Mouse (Mus musculus): Measurements from ENCODE around the gene Dync2li1. TPM values are rescaled to one million over a fixed set of nuclear protein-coding genes. Genes with fewer than 3 reads are reported as not detected.
A peak's percentile ranks its signal among the peaks of the same experiment; 100 is the strongest.

Gene Dync2li1
- polyA plus RNA-seq, 1 experiment from 2014 or later = 29.6 TPM

- WGBS = 91% methylated on average over 7 of the region's 7 CpGs
- Histone ChIP-seq H3K27ac (ENCODE audit: low read depth) (no peak overlapping the region), H3K9ac (ENCODE audit: low read length) (no peak overlapping the region), H3K27me3 (replicated peaks; ENCODE audit: control insufficient read depth, insufficient read depth, low read length) (no peaks in the 10 kb centered on the region), H3K36me3 (ENCODE audit: control insufficient read depth, insufficient read depth, low read length) (peaks cover 44% of the 10 kb centered on the region), H3K4me3 (ENCODE audit: low read depth, low read length) (no peak overlapping the region), H3K4me1 (replicated peaks; ENCODE audit: control insufficient read depth, insufficient read depth, low read length) (no peaks in the 10 kb centered on the region), H3K4me2 (ENCODE audit: low read length) (no peak overlapping the region), H3K9me3 (ENCODE audit: control insufficient read depth, low read length) (no peaks in the 10 kb centered on the region)
- DNase-seq (ENCODE audit: low spot score) (peak; percentile 36), ATAC-seq (replicated peaks; ENCODE audit: low FRiP score, low TSS enrichment, low read depth) (no peak)
These were observed 36.2 kb upstream of the Dync2li1 start for GRCm38 (mm10) chr17:84590065-84590464.

GRCm38 (mm10) chr17:84591431-84592150 is 34.7 kb upstream of the Dync2li1 start:
- Histone ChIP-seq H3K27ac (ENCODE audit: low read depth) (no peak overlapping the region), H3K4me3 (ENCODE audit: low read depth, low read length) (no peak overlapping the region), H3K27me3 (replicated peaks; ENCODE audit: control insufficient read depth, insufficient read depth, low read length) (no peaks in the 10 kb centered on the region), H3K36me3 (ENCODE audit: control insufficient read depth, insufficient read depth, low read length) (peaks cover 44% of the 10 kb centered on the region), H3K4me1 (replicated peaks; ENCODE audit: control insufficient read depth, insufficient read depth, low read length) (peaks cover 4% of the 10 kb centered on the region; the same call in 1 of the 2 replicates), H3K9ac (ENCODE audit: low read length) (no peak overlapping the region), H3K9me3 (ENCODE audit: control insufficient read depth, low read length) (no peaks in the 10 kb centered on the region), H3K4me2 (ENCODE audit: low read length) (no peak overlapping the region)
- ATAC-seq (replicated peaks; ENCODE audit: low FRiP score, low TSS enrichment, low read depth) = no peak
- no peak for DNase-seq (ENCODE audit: low spot score)
- WGBS = 91% methylated on average over 16 of the region's 16 CpGs

GRCm38 (mm10) chr17:84596015-84596441 is 30.3 kb upstream of the Dync2li1 start:
- ATAC-seq (replicated peaks; ENCODE audit: low FRiP score, low TSS enrichment, low read depth) = no peak

GRCm38 (mm10) chr17:84596501-84596900 is 29.8 kb upstream of the Dync2li1 start:
- DNase-seq (ENCODE audit: low spot score) = no peak
- no peak overlapping the region for H3K4me3 ChIP-seq (ENCODE audit: low read depth, low read length)
- no peak overlapping the region for H3K4me2 ChIP-seq (ENCODE audit: low read length)
- H3K4me1 ChIP-seq (replicated peaks; ENCODE audit: control insufficient read depth, insufficient read depth, low read length) = peaks cover 4% of the 10 kb centered on the region; the same call in 1 of the 2 replicates
- no peak overlapping the region for H3K27ac ChIP-seq (ENCODE audit: low read depth)
- no peak overlapping the region for H3K9ac ChIP-seq (ENCODE audit: low read length)
- H3K27me3 ChIP-seq (replicated peaks; ENCODE audit: control insufficient read depth, insufficient read depth, low read length) = no peaks in the 10 kb centered on the region
- H3K36me3 ChIP-seq (ENCODE audit: control insufficient read depth, insufficient read depth, low read length) = peaks cover 40% of the 10 kb centered on the region
- H3K9me3 ChIP-seq (ENCODE audit: control insufficient read depth, low read length) = no peaks in the 10 kb centered on the region
- 62% methylated on average over 7 of the region's 7 CpGs for WGBS
- no peak for ATAC-seq (replicated peaks; ENCODE audit: low FRiP score, low TSS enrichment, low read depth)

More at GRCm38 (mm10) chr17:84596015-84596441, 30.3 kb upstream of the Dync2li1 start:
- DNase-seq (ENCODE audit: low spot score) = no peak
- Histone ChIP-seq H3K9me3 (ENCODE audit: control insufficient read depth, low read length) (no peaks in the 10 kb centered on the region), H3K4me2 (ENCODE audit: low read length) (no peak overlapping the region), H3K9ac (ENCODE audit: low read length) (no peak overlapping the region), H3K36me3 (ENCODE audit: control insufficient read depth, insufficient read depth, low read length) (peaks cover 42% of the 10 kb centered on the region), H3K27me3 (replicated peaks; ENCODE audit: control insufficient read depth, insufficient read depth, low read length) (no peaks in the 10 kb centered on the region), H3K4me1 (replicated peaks; ENCODE audit: control insufficient read depth, insufficient read depth, low read length) (peaks cover 4% of the 10 kb centered on the region; the same call in 1 of the 2 replicates), H3K4me3 (ENCODE audit: low read depth, low read length) (no peak overlapping the region), H3K27ac (ENCODE audit: low read depth) (no peak overlapping the region)
- WGBS = 37% methylated on average over 10 of the region's 10 CpGs

GRCm38 (mm10) chr17:84597859-84598258 is 28.4 kb upstream of the Dync2li1 start:
- H3K9me3 ChIP-seq (ENCODE audit: control insufficient read depth, low read length) = no peaks in the 10 kb centered on the region
- WGBS = 87% methylated on average over 12 of the region's 12 CpGs
- no peak overlapping the region for H3K4me2 ChIP-seq (ENCODE audit: low read length)
- H3K4me3 ChIP-seq (ENCODE audit: low read depth, low read length) = no peak overlapping the region
- DNase-seq (ENCODE audit: low spot score) = peak; percentile 16
- H3K36me3 ChIP-seq (ENCODE audit: control insufficient read depth, insufficient read depth, low read length) = peaks cover 41% of the 10 kb centered on the region
- H3K27ac ChIP-seq (ENCODE audit: low read depth) = no peak overlapping the region
- ATAC-seq (replicated peaks; ENCODE audit: low FRiP score, low TSS enrichment, low read depth) = no peak
- H3K4me1 ChIP-seq (replicated peaks; ENCODE audit: control insufficient read depth, insufficient read depth, low read length) = peaks cover 4% of the 10 kb centered on the region; the same call in 1 of the 2 replicates
- no peaks in the 10 kb centered on the region for H3K27me3 ChIP-seq (replicated peaks; ENCODE audit: control insufficient read depth, insufficient read depth, low read length)
- H3K9ac ChIP-seq (ENCODE audit: low read length) = no peak overlapping the region

GRCm38 (mm10) chr17:84598928-84599327 is 27.4 kb upstream of the Dync2li1 start:
- DNase-seq (ENCODE audit: low spot score) (no peak), ATAC-seq (replicated peaks; ENCODE audit: low FRiP score, low TSS enrichment, low read depth) (no peak)
- Histone ChIP-seq H3K27me3 (replicated peaks; ENCODE audit: control insufficient read depth, insufficient read depth, low read length) (no peaks in the 10 kb centered on the region), H3K27ac (ENCODE audit: low read depth) (no peak overlapping the region), H3K4me1 (replicated peaks; ENCODE audit: control insufficient read depth, insufficient read depth, low read length) (peaks cover 4% of the 10 kb centered on the region; the same call in 1 of the 2 replicates), H3K4me2 (ENCODE audit: low read length) (no peak overlapping the region), H3K36me3 (ENCODE audit: control insufficient read depth, insufficient read depth, low read length) (peaks cover 41% of the 10 kb centered on the region), H3K9me3 (ENCODE audit: control insufficient read depth, low read length) (no peaks in the 10 kb centered on the region), H3K9ac (ENCODE audit: low read length) (no peak overlapping the region), H3K4me3 (ENCODE audit: low read depth, low read length) (no peak overlapping the region)
- 94% methylated on average over 7 of the region's 7 CpGs for WGBS

- no peak overlapping the region for H3K4me3 ChIP-seq (ENCODE audit: low read depth, low read length)
- 71% methylated on average over 9 of the region's 9 CpGs for WGBS
- no peak overlapping the region for H3K4me2 ChIP-seq (ENCODE audit: low read length)
- no peak overlapping the region for H3K9ac ChIP-seq (ENCODE audit: low read length)
- peaks cover 43% of the 10 kb centered on the region for H3K36me3 ChIP-seq (ENCODE audit: control insufficient read depth, insufficient read depth, low read length)
- no peak overlapping the region for H3K27ac ChIP-seq (ENCODE audit: low read depth)
- DNase-seq (ENCODE audit: low spot score) (no peak), ATAC-seq (replicated peaks; ENCODE audit: low FRiP score, low TSS enrichment, low read depth) (no peak)
- peaks cover 4% of the 10 kb centered on the region; the same call in 1 of the 2 replicates for H3K4me1 ChIP-seq (replicated peaks; ENCODE audit: control insufficient read depth, insufficient read depth, low read length)
- H3K27me3 ChIP-seq (replicated peaks; ENCODE audit: control insufficient read depth, insufficient read depth, low read length) = no peaks in the 10 kb centered on the region
- H3K9me3 ChIP-seq (ENCODE audit: control insufficient read depth, low read length) = no peaks in the 10 kb centered on the region
These were observed 26.0 kb upstream of the Dync2li1 start for GRCm38 (mm10) chr17:84600051-84600983.

GRCm38 (mm10) chr17:84601805-84602204 is 24.5 kb upstream of the Dync2li1 start:
- H3K36me3 ChIP-seq (ENCODE audit: control insufficient read depth, insufficient read depth, low read length) = peaks cover 45% of the 10 kb centered on the region
- no peaks in the 10 kb centered on the region for H3K4me1 ChIP-seq (replicated peaks; ENCODE audit: control insufficient read depth, insufficient read depth, low read length)
- ATAC-seq (replicated peaks; ENCODE audit: low FRiP score, low TSS enrichment, low read depth) (no peak), DNase-seq (ENCODE audit: low spot score) (no peak)
- H3K27ac ChIP-seq (ENCODE audit: low read depth) = no peak overlapping the region
- no peaks in the 10 kb centered on the region for H3K27me3 ChIP-seq (replicated peaks; ENCODE audit: control insufficient read depth, insufficient read depth, low read length)
- H3K9me3 ChIP-seq (ENCODE audit: control insufficient read depth, low read length) = no peaks in the 10 kb centered on the region
- no peak overlapping the region for H3K4me2 ChIP-seq (ENCODE audit: low read length)
- no peak overlapping the region for H3K4me3 ChIP-seq (ENCODE audit: low read depth, low read length)
- no peak overlapping the region for H3K9ac ChIP-seq (ENCODE audit: low read length)
- 94% methylated on average over 5 of the region's 5 CpGs for WGBS

Data from intestine, embryonic 14.5 days (tissue).